Mouse (Mus musculus) lung, postnatal 0 days (tissue): Measurements from ENCODE around the gene Ttll10. TPM values are rescaled to one million over a fixed set of nuclear protein-coding genes. Genes with fewer than 3 reads are reported as not detected.

Experiments used
- ATAC-seq: fragments of 200-750 bp; cut with Nextera tagmentation; 2 replicates; pipeline ENCODE4 v1.8.0; 2017; ENCODE audit warnings: moderate library complexity
- DNase-seq: peaks from one replicate; pipeline ENCODE4 v3.0.0-alpha.2; 2016; ENCODE audit warnings: low spot score
- H3K27ac ChIP-seq: fragments of 300-500 bp; sonication (generic); 2 replicates; pipeline ENCODE4 v1.5.1; 2014; ENCODE audit warnings: antibody characterized with exemption, mild to moderate bottlenecking, low read length, mixed read lengths
- H3K27me3 ChIP-seq: fragments of 300-500 bp; sonication (generic); replicated peaks from 2 replicates; pipeline ENCODE4 v1.6.1; 2014; ENCODE audit warnings: low read length, mixed read lengths; ENCODE audit not compliant: insufficient read depth
- H3K36me3 ChIP-seq: fragments of 300-500 bp; sonication (generic); 2 replicates; pipeline ENCODE4 v1.6.1; 2014; ENCODE audit warnings: low read length, mixed read lengths; ENCODE audit not compliant: insufficient read depth
- H3K4me1 ChIP-seq: fragments of 300-500 bp; sonication (generic); 2 replicates; pipeline ENCODE4 v1.6.1; 2014; ENCODE audit warnings: antibody characterized with exemption, low read depth, low read length, mixed read lengths; ENCODE audit not compliant: insufficient read depth
- H3K4me2 ChIP-seq: fragments of 300-500 bp; sonication (generic); replicated peaks from 2 replicates; pipeline ENCODE4 v1.6.1; 2014; ENCODE audit warnings: low read depth, mild to moderate bottlenecking, low read length, moderate library complexity, mixed read lengths
- H3K4me3 ChIP-seq: fragments of 300-500 bp; sonication (generic); 2 replicates; pipeline ENCODE4 v1.5.1; 2014; ENCODE audit warnings: low read depth, low read length
- H3K9ac ChIP-seq: fragments of 300-500 bp; sonication (generic); replicated peaks from 2 replicates; pipeline ENCODE4 v1.6.1; 2014; ENCODE audit warnings: low read depth, mild to moderate bottlenecking
- H3K9me3 ChIP-seq: fragments of 300-500 bp; sonication (generic); 2 replicates; pipeline ENCODE4 v1.6.1; 2016; ENCODE audit warnings: low read length, mixed read lengths
- CTCF ChIP-seq: IDR thresholded peaks from 2 replicates; pipeline ENCODE4 v1.5.1; 2016; ENCODE audit warnings: antibody characterized with exemption, mild to moderate bottlenecking
- EP300 ChIP-seq: IDR thresholded peaks from 2 replicates; pipeline ENCODE4 v1.6.1; 2016; ENCODE audit warnings: antibody characterized with exemption, mild to moderate bottlenecking, control low read depth
- WGBS: fragments of 180-500 bp; shearing (Covaris S2); extraction: QIAGEN DNeasy Blood & Tissue Kit; methylation state at CpG from one replicate; pipeline ENCODE4 v1.1.7; 2014; 5-methylcytosine and 5-hydroxymethylcytosine counted together
- polyA plus RNA-seq: library from polyadenylated mRNA; unstranded; fragments of >200 nt; fragmentation: Nextera tagmentation; extraction: Ambion mirVana; gene quantifications from 2 replicates; pipeline ENCODE4 v1.2.1, GENCODE M21; 2015

Ttll10 gene
- polyA plus RNA-seq, 1 experiment from 2014 or later, result 2.1 TPM

- H3K4me2 ChIP-seq, result no peak overlapping the region
- WGBS, result 58% methylated on average over 9 of the region's 9 CpGs
- H3K36me3 ChIP-seq, result no peaks in the 10 kb centered on the region
- H3K9me3 ChIP-seq, result no peaks in the 10 kb centered on the region
- H3K27ac ChIP-seq, result peak overlapping the region; percentile 39
- no peaks in the 10 kb centered on the region for H3K27me3 ChIP-seq
- TF ChIP-seq CTCF (no peak), EP300 (no peak)
- no peak for DNase-seq
- no peak overlapping the region for H3K9ac ChIP-seq
- no peak overlapping the region for H3K4me3 ChIP-seq
- peak; percentile 55; the same call in 1 of the 2 replicates for ATAC-seq
- peaks cover 7% of the 10 kb centered on the region; the same call in 1 of the 2 replicates for H3K4me1 ChIP-seq
These were observed 25.1 kb upstream of the Ttll10 start for GRCm38 (mm10) chr4:156084096-156084879.

GRCm38 (mm10) chr4:156083348-156083747 lies 24.1 kb upstream of the Ttll10 start:
- peak overlapping the region; percentile 39; the same call in 1 of the 2 replicates for H3K27ac ChIP-seq
- H3K4me1 ChIP-seq, result peaks cover 8% of the 10 kb centered on the region; the same call in 1 of the 2 replicates
- no peak overlapping the region for H3K4me3 ChIP-seq
- no peaks in the 10 kb centered on the region for H3K9me3 ChIP-seq
- no peak overlapping the region for H3K4me2 ChIP-seq
- H3K36me3 ChIP-seq, result no peaks in the 10 kb centered on the region
- DNase-seq (peak; percentile 57), ATAC-seq (peak; percentile 48)
- TF ChIP-seq CTCF (no peak), EP300 (no peak)
- H3K9ac ChIP-seq, result no peak overlapping the region
- WGBS, result 50% methylated on average over 5 of the region's 5 CpGs
- no peaks in the 10 kb centered on the region for H3K27me3 ChIP-seq

DNA sequence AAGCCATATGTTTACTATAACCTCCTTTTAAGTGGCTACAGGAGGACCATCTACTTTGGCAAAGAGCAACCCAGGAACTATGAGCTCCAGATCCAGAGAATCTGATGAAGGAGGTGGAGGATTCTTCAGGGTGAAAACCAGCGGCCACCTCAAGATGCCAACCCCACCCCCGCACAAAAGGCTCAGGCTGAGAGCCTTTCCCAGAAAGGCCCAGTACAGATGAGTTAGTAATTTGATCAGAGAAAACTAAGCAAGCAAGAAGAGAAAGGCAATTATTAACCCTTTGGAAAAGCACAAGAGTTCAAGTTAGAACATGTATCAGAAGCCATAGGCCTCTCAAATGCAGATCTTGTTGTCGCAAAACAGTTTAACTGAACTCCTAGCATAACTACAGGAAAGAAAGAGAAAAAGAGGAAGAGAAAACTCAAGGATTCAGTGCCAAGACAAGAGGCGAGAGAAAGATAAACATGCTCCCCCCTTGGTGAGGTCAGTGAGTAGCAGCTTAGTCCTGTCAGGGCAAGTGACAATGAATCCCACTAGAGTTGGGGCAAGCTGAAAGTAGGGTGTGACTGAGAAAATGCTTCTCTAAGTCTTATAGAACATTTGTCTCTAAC lies 23.5 kb upstream of the Ttll10 start:
- H3K27ac ChIP-seq, result peak overlapping the region; percentile 14; the same call in 1 of the 2 replicates
- ATAC-seq, result no peak

GRCm38 (mm10) chr4:156077499-156078301 lies 18.5 kb upstream of the Ttll10 start:
- TF ChIP-seq CTCF, result peak; percentile 59
- TF ChIP-seq EP300, result no peak
- Histone ChIP-seq H3K4me1 (peaks cover 9% of the 10 kb centered on the region; the same call in 1 of the 2 replicates), H3K4me3 (peak overlapping the region; percentile 44), H3K27ac (peak overlapping the region; percentile 92), H3K36me3 (no peaks in the 10 kb centered on the region), H3K9me3 (no peaks in the 10 kb centered on the region), H3K27me3 (no peaks in the 10 kb centered on the region), H3K4me2 (peak overlapping the region; percentile 82), H3K9ac (peak overlapping the region; percentile 36)
- DNase-seq (peak; percentile 91), ATAC-seq (peak; percentile 92)
- WGBS, result under 1% methylated on average over 57 of the region's 58 CpGs

More for the DNA sequence above, 23.5 kb upstream of the Ttll10 start:
- WGBS, result 36% methylated on average over 4 of the region's 4 CpGs
- H3K9me3 ChIP-seq, result no peaks in the 10 kb centered on the region
- no peak overlapping the region for H3K9ac ChIP-seq
- H3K4me3 ChIP-seq, result no peak overlapping the region
- TF ChIP-seq CTCF (no peak), EP300 (no peak)
- H3K4me1 ChIP-seq, result peaks cover 11% of the 10 kb centered on the region; the same call in 1 of the 2 replicates
- H3K4me2 ChIP-seq, result no peak overlapping the region
- peak; percentile 25 for DNase-seq
- H3K36me3 ChIP-seq, result no peaks in the 10 kb centered on the region
- no peaks in the 10 kb centered on the region for H3K27me3 ChIP-seq

- ATAC-seq (peak; percentile 55), DNase-seq (peak; percentile 73)
- Histone ChIP-seq H3K36me3 (no peaks in the 10 kb centered on the region), H3K4me2 (peak overlapping the region; percentile 82), H3K4me3 (peak overlapping the region; percentile 44), H3K27ac (peak overlapping the region; percentile 92), H3K9me3 (no peaks in the 10 kb centered on the region), H3K9ac (peak overlapping the region; percentile 36), H3K4me1 (peaks cover 7% of the 10 kb centered on the region; the same call in 1 of the 2 replicates), H3K27me3 (no peaks in the 10 kb centered on the region)
- 6% methylated on average over 8 of the region's 8 CpGs for WGBS
- TF ChIP-seq CTCF (peak; percentile 47), EP300 (no peak)
These were observed 17.7 kb upstream of the Ttll10 start for GRCm38 (mm10) chr4:156076911-156077382.
